Mouse (Mus musculus) myocyte (in vitro differentiated cells): ENCODE measurements around the gene Mapkapk3.

Source experiments
- CEBPB ChIP-seq: IDR thresholded peaks from 2 replicates; pipeline ENCODE4 v1.6.1; 2011; ENCODE audit warnings: mild to moderate bottlenecking, moderate library complexity; ENCODE audit not compliant: poor library complexity, insufficient read depth, severe bottlenecking
- E2F4 ChIP-seq: IDR thresholded peaks from one replicate; pipeline ENCODE4 v1.6.1; 2011; ENCODE audit warnings: mild to moderate bottlenecking, control low read depth, moderate library complexity; ENCODE audit not compliant: insufficient read depth
- MAX ChIP-seq: IDR thresholded peaks from one replicate; pipeline ENCODE4 v1.6.1; 2011; ENCODE audit warnings: low read depth, mild to moderate bottlenecking, control low read depth
- MYOD1 ChIP-seq, 3 experiments: IDR thresholded peaks; one replicate each; pipeline ENCODE4 v1.6.1; 2011; ENCODE audit warnings: control low read depth in 2 of 3, low read depth in 2 of 3, mild to moderate bottlenecking in 2 of 3, moderate library complexity in 1 of 3; ENCODE audit not compliant: insufficient read length in 2 of 3, control insufficient read depth in 1 of 3
- MYOG ChIP-seq, 3 experiments: IDR thresholded peaks; one replicate each; pipeline ENCODE4 v1.6.1; 2011; ENCODE audit warnings: control low read depth in 2 of 3, low read depth in 2 of 3, mild to moderate bottlenecking in 2 of 3; ENCODE audit not compliant: insufficient read length in 2 of 3, control insufficient read depth in 1 of 3, insufficient read depth in 1 of 3
- POLR2A ChIP-seq: IDR thresholded peaks from one replicate; pipeline ENCODE4 v1.6.1; 2011; ENCODE audit warnings: low read depth, mild to moderate bottlenecking, control low read depth, moderate library complexity; ENCODE audit not compliant: insufficient read length
- POLR2AphosphoS2 ChIP-seq: IDR thresholded peaks from one replicate; pipeline ENCODE4 v1.6.1; 2011; ENCODE audit warnings: low read depth, control low read depth; ENCODE audit not compliant: insufficient read length
- REST ChIP-seq: IDR thresholded peaks from one replicate; pipeline ENCODE4 v1.6.1; 2011; ENCODE audit warnings: mild to moderate bottlenecking, control low read depth, moderate library complexity; ENCODE audit not compliant: insufficient read depth, insufficient read length
- SRF ChIP-seq: IDR thresholded peaks from one replicate; pipeline ENCODE4 v1.6.1; 2011; ENCODE audit warnings: low read depth; ENCODE audit not compliant: control insufficient read depth, insufficient read length
- TCF12 ChIP-seq: IDR thresholded peaks from one replicate; pipeline ENCODE4 v1.6.1; 2011; ENCODE audit warnings: mild to moderate bottlenecking, control low read depth; ENCODE audit not compliant: poor library complexity, insufficient read depth, severe bottlenecking
- TCF3 ChIP-seq: IDR thresholded peaks from one replicate; pipeline ENCODE4 v1.6.1; 2011; ENCODE audit warnings: low read depth, control low read depth; ENCODE audit not compliant: insufficient read length
- USF1 ChIP-seq: IDR thresholded peaks from one replicate; pipeline ENCODE4 v1.6.1; 2011; ENCODE audit warnings: low read depth, mild to moderate bottlenecking, control low read depth, moderate library complexity

- TF ChIP-seq POLR2A (no peak), E2F4 (no peak), CEBPB (no peak), SRF (no peak), MYOG (IDR thresholded peaks at IDR 0.05; ENCODE audit: control insufficient read depth in 1 of 3, insufficient read depth in 1 of 3, insufficient read length in 2 of 3, low read depth in 2 of 3) (no peak), POLR2AphosphoS2 (no peak), MAX (no peak), TCF12 (no peak), USF1 (no peak), MYOD1 (IDR thresholded peaks at IDR 0.05; ENCODE audit: control insufficient read depth in 1 of 3, insufficient read length in 2 of 3, low read depth in 2 of 3) (no peak), REST (no peak), TCF3 (no peak)
These were observed 43.5 kb downstream of the Mapkapk3 start for GRCm38 (mm10) chr9:107246170-107246569.
